Mouse (Mus musculus) C2C12 (cell line): ENCODE results near the gene Ccdc6. TPM values are rescaled to one million over a fixed set of nuclear protein-coding genes. Genes with fewer than 3 reads are reported as not detected.

ENCODE experiments used
- H3K27me3 ChIP-seq: one replicate; pipeline ENCODE4 v1.6.1; 2011; ENCODE audit not compliant: control insufficient read depth, insufficient read depth, insufficient read length
- H3K36me3 ChIP-seq: one replicate; pipeline ENCODE4 v1.6.1; 2011; ENCODE audit not compliant: control insufficient read depth, insufficient read depth
- H3K4me3 ChIP-seq: one replicate; pipeline ENCODE4 v1.5.1; 2011; ENCODE audit warnings: mild to moderate bottlenecking, control low read depth; ENCODE audit not compliant: poor library complexity, insufficient read depth, severe bottlenecking
- H3K79me2 ChIP-seq: one replicate; pipeline ENCODE4 v1.6.1; 2011; ENCODE audit not compliant: control insufficient read depth, insufficient read depth
- H3K79me3 ChIP-seq: one replicate; pipeline ENCODE4 v1.6.1; 2011; ENCODE audit warnings: low read depth, control low read depth
- H3ac ChIP-seq: one replicate; pipeline ENCODE3; 2011; ENCODE audit warnings: low read depth; ENCODE audit not compliant: control insufficient read depth, insufficient read length
- CEBPB ChIP-seq: IDR thresholded peaks from one replicate; pipeline ENCODE4 v1.6.1; 2011; ENCODE audit warnings: low read depth, mild to moderate bottlenecking, control low read depth, moderate library complexity
- CTCF ChIP-seq: IDR thresholded peaks from one replicate; pipeline ENCODE4 v1.5.1; 2011; ENCODE audit not compliant: control insufficient read depth, insufficient read depth, insufficient read length
- FOSL1 ChIP-seq: IDR thresholded peaks from one replicate; pipeline ENCODE4 v1.8.0; 2011; ENCODE audit warnings: mild to moderate bottlenecking, low read length; ENCODE audit not compliant: poor library complexity, insufficient read depth, severe bottlenecking
- MAX ChIP-seq: IDR thresholded peaks from one replicate; pipeline ENCODE4 v1.6.1; 2011; ENCODE audit warnings: mild to moderate bottlenecking, control low read depth
- MYOD1 ChIP-seq: IDR thresholded peaks from one replicate; pipeline ENCODE4 v1.6.1; 2011; ENCODE audit warnings: low read depth; ENCODE audit not compliant: control insufficient read depth, insufficient read length
- MYOG ChIP-seq: IDR thresholded peaks from one replicate; pipeline ENCODE4 v1.6.1; 2011; ENCODE audit not compliant: control insufficient read depth, insufficient read length; ENCODE audit errors: extremely low read depth
- USF1 ChIP-seq: IDR thresholded peaks from one replicate; pipeline ENCODE4 v1.6.1; 2011; ENCODE audit warnings: low read depth, mild to moderate bottlenecking, control low read depth, moderate library complexity
- polyA plus RNA-seq: library from polyadenylated mRNA; unstranded; fragments of >200 nt; fragmentation: generic; extraction: Trizol; gene quantifications from one replicate; pipeline ENCODE4 v1.2.1, GENCODE M21; 2012; ENCODE audit warnings: missing spikeins

Ccdc6 gene
- polyA plus RNA-seq, 1 experiment: 16.8 TPM

DNA sequence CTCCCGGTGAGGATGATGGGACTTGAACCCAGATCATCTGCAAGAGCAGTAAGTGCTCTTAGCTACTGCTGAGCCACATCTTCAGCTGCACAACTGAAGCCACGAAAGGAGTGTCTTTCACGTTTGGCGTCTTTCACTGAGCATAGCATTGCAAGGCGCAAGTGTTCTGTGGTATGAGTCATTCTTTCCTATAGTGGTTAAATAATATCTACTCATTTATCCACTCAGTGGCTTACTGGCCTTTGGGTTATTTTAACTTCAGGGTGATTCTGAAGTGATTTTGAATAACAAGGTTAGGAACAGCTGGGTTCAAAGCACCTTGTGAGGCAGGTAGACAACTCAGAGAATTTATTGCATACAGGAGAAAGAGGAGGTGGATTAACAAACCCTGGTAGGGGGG lies 8.1 kb upstream of the Ccdc6 start:
- TF ChIP-seq USF1 (no peak), MYOD1 (peak; percentile 9)

DNA sequence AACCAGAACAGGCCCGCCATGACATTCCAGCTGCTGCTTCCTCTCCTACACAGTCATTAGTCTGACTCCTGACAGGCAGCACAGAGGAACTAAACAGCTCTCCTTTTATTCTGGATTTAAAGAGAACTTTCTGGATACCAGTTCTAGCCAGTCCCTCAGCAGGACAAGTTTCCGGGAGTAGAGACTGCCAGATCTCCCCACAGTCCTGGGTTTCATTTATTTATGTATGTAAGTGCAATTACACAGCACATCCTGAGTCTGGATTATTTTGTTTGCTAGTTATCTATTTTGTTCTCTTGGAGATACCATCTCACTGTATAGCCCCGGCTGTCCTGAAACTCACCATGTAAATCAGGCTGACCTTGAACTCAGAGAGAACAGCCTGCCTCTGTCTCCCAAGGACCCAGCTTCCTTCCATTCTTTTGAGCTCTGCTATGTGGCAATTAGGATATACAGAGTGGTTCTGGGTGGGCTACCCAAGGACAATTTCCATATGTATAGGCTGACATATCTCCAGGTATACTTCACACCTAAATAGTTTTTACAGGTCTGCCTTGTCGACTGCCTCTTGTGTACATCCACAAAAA lies 5.0 kb upstream of the Ccdc6 start:
- no peaks in the 10 kb centered on the region for H3K27me3 ChIP-seq
- H3K79me3 ChIP-seq: no peaks in the 10 kb centered on the region
- H3K4me3 ChIP-seq: no peak overlapping the region
- H3K36me3 ChIP-seq: no peaks in the 10 kb centered on the region
- H3K79me2 ChIP-seq: no peaks in the 10 kb centered on the region
- no peak overlapping the region for H3ac ChIP-seq
- no peak for TF ChIP-seq MYOG
- no peak for TF ChIP-seq CEBPB
- TF ChIP-seq MAX: no peak
- TF ChIP-seq MYOD1: no peak
- TF ChIP-seq CTCF: no peak
- no peak for TF ChIP-seq FOSL1
- no peak for TF ChIP-seq USF1

More for the DNA sequence above, 8.1 kb upstream of the Ccdc6 start:
- Histone ChIP-seq H3K79me2 (no peaks in the 10 kb centered on the region), H3K79me3 (no peaks in the 10 kb centered on the region), H3ac (no peak overlapping the region), H3K27me3 (no peaks in the 10 kb centered on the region), H3K4me3 (no peak overlapping the region), H3K36me3 (no peaks in the 10 kb centered on the region)

DNA sequence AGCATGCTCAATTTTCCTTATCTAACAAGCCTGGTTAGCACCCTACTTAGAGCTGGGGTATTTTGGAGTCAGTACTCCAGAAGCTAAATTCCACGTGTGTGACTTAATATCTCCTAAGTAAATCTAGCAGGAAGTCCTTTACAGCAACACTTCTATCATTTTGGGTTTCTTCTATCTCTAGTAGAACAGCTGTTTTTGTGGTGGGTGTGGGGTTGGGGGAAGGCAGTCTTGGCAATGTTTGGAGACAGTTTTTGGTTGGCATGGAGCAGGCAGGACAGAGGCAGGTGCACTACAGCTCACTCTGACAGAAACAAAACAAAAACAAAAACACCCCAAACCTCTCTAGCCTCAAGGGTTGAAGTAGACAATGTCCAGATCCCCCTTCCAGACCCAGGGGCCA lies 3.1 kb upstream of the Ccdc6 start:
- TF ChIP-seq MAX (no peak), CEBPB (no peak), CTCF (no peak), USF1 (no peak), MYOG (no peak), MYOD1 (no peak), FOSL1 (no peak)
- no peaks in the 10 kb centered on the region for H3K27me3 ChIP-seq
- no peak overlapping the region for H3K4me3 ChIP-seq
- peaks cover 15% of the 10 kb centered on the region for H3K79me3 ChIP-seq
- H3K79me2 ChIP-seq: peaks cover 17% of the 10 kb centered on the region
- H3K36me3 ChIP-seq: no peaks in the 10 kb centered on the region
- H3ac ChIP-seq: no peak overlapping the region

GRCm38 (mm10) chr10:70095031-70095470 lies 1.9 kb upstream of the Ccdc6 start:
- Histone ChIP-seq H3K36me3 (no peaks in the 10 kb centered on the region), H3K79me2 (peaks cover 30% of the 10 kb centered on the region), H3K4me3 (peak overlapping the region; percentile 30), H3K27me3 (no peaks in the 10 kb centered on the region), H3K79me3 (peaks cover 27% of the 10 kb centered on the region), H3ac (peak overlapping the region; percentile 3)
- no peak for TF ChIP-seq MYOG
- no peak for TF ChIP-seq CEBPB
- no peak for TF ChIP-seq CTCF
- TF ChIP-seq MAX: no peak
- TF ChIP-seq MYOD1: no peak

- Histone ChIP-seq H3ac (peak overlapping the region; percentile 44), H3K27me3 (no peaks in the 10 kb centered on the region), H3K79me2 (peaks cover 36% of the 10 kb centered on the region), H3K36me3 (no peaks in the 10 kb centered on the region), H3K79me3 (peaks cover 31% of the 10 kb centered on the region), H3K4me3 (peak overlapping the region; percentile 89)
- TF ChIP-seq CEBPB: no peak
- TF ChIP-seq USF1: no peak
- TF ChIP-seq MYOG: no peak
- TF ChIP-seq MAX: no peak
- no peak for TF ChIP-seq MYOD1
- TF ChIP-seq FOSL1: no peak
- TF ChIP-seq CTCF: no peak
Measured at GRCm38 (mm10) chr10:70095506-70096270, 1.2 kb upstream of the Ccdc6 start.
